Mouse (Mus musculus): ENCODE measurements around the gene Rab36.

The Rab36 gene

GRCm38 (mm10) chr10:75070281-75070976, 33.6 kb downstream of the Rab36 start:
- no peak for DNase-seq (ENCODE audit: low spot score)

GRCm38 (mm10) chr10:75075665-75076064, 38.8 kb downstream of the Rab36 start:
- DNase-seq (ENCODE audit: low spot score): no peak

- DNase-seq (ENCODE audit: low spot score): no peak
Measured at GRCm38 (mm10) chr10:75078174-75079128, 41.6 kb downstream of the Rab36 start.

- DNase-seq (ENCODE audit: low spot score): no peak
Measured at GRCm38 (mm10) chr10:75085330-75085729, 48.5 kb downstream of the Rab36 start.

GRCm38 (mm10) chr10:75088471-75088870, 51.6 kb downstream of the Rab36 start:
- no peak for DNase-seq (ENCODE audit: low spot score)

- no peak for DNase-seq (ENCODE audit: low spot score)
Measured at GRCm38 (mm10) chr10:75091478-75092152, 54.8 kb downstream of the Rab36 start.

GRCm38 (mm10) chr10:75093252-75093987, 56.6 kb downstream of the Rab36 start:
- DNase-seq (ENCODE audit: low spot score): no peak

- DNase-seq (ENCODE audit: low spot score): no peak
Measured at GRCm38 (mm10) chr10:75094338-75094737, 57.5 kb downstream of the Rab36 start.

GRCm38 (mm10) chr10:75095216-75095615, 58.4 kb downstream of the Rab36 start:
- no peak for DNase-seq (ENCODE audit: low spot score)

- no peak for DNase-seq (ENCODE audit: low spot score)
Measured at GRCm38 (mm10) chr10:75098446-75099183, 61.8 kb downstream of the Rab36 start.

GRCm38 (mm10) chr10:75100298-75100697, 63.4 kb downstream of the Rab36 start:
- no peak for DNase-seq (ENCODE audit: low spot score)

- DNase-seq (ENCODE audit: low spot score): no peak
Measured at GRCm38 (mm10) chr10:75103502-75103901, 66.6 kb downstream of the Rab36 start.
